Mouse (Mus musculus): Measurements from ENCODE around the gene Vmo1.

DNA sequence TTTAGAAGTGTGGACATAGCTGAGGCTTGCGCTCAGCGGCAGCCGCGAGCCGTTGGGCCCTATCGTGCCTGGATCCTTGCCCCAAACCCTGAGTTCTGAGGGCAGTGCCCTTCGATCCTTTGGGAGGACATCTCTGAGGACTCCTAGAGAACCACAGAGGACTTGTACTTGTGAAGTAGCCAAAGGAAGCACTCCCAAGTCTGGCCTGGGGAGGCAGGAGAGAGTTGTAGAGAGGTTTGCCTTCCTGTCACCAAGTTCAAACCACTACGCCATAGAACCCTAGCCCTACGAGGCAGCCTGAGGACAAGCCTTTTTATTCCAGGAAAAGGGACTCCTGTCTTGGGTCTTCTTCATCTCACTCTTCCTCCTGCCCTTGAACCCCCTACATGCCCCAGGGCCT lies 43.1 kb upstream of the Vmo1 start:
- TF ChIP-seq CTCF (IDR thresholded peaks at IDR 0.05; ENCODE audit: low read depth, low read length): no peak
- TF ChIP-seq POLR2A (IDR thresholded peaks at IDR 0.05; ENCODE audit: insufficient read depth, low read length): no peak
- TF ChIP-seq EP300 (IDR thresholded peaks at IDR 0.05; ENCODE audit: insufficient read depth, low read depth, low read length): no peak

Data from ES-Bruce4 (cell line).